Mouse (Mus musculus) thymus, adult 2 months (tissue): ENCODE measurements around the gene Gda. TPM values are rescaled to one million over a fixed set of nuclear protein-coding genes. Genes with fewer than 3 reads are reported as not detected.

ENCODE experiments used
- DNase-seq: peaks from one replicate; pipeline ENCODE4 v3.0.0; 2021
- H3K27ac ChIP-seq: fragments of 200-500 bp; 2 replicates; pipeline ENCODE4 v1.5.1; 2012; ENCODE audit warnings: low read length, control low read depth; ENCODE audit not compliant: control insufficient read depth, insufficient read depth
- H3K27me3 ChIP-seq: fragments of 200-500 bp; 2 replicates; pipeline ENCODE4 v1.6.1; 2012; ENCODE audit warnings: mild to moderate bottlenecking, low read length, moderate library complexity, mixed read lengths; ENCODE audit not compliant: control insufficient read depth, insufficient read depth
- H3K36me3 ChIP-seq: fragments of 200-500 bp; 2 replicates; pipeline ENCODE4 v1.6.1; 2012; ENCODE audit warnings: mild to moderate bottlenecking, low read length, moderate library complexity; ENCODE audit not compliant: control insufficient read depth, insufficient read depth
- H3K4me1 ChIP-seq: fragments of 200-500 bp; replicated peaks from 2 replicates; pipeline ENCODE4 v1.6.1; 2012; ENCODE audit warnings: low read length; ENCODE audit not compliant: control insufficient read depth, insufficient read depth
- H3K4me3 ChIP-seq: fragments of 200-500 bp; 2 replicates; pipeline ENCODE4 v1.5.1; 2012; ENCODE audit warnings: mild to moderate bottlenecking, low read length, control low read depth, moderate library complexity; ENCODE audit not compliant: control insufficient read depth, insufficient read depth
- CTCF ChIP-seq: fragments of 200-500 bp; IDR thresholded peaks from 2 replicates; pipeline ENCODE4 v1.5.1; 2012; ENCODE audit warnings: mild to moderate bottlenecking, control low read depth, low read length, moderate library complexity, borderline replicate concordance; ENCODE audit not compliant: control insufficient read depth, poor library complexity, insufficient read depth; ENCODE audit errors: extremely low read depth
- POLR2A ChIP-seq: fragments of 200-500 bp; IDR thresholded peaks from 2 replicates; pipeline ENCODE4 v1.6.1; 2012; ENCODE audit warnings: mild to moderate bottlenecking, low read length, control low read depth, moderate library complexity; ENCODE audit not compliant: control insufficient read depth, poor library complexity, insufficient read depth; ENCODE audit errors: extremely low read depth
- WGBS: fragments of 180-500 bp; shearing (Covaris S2); methylation state at CpG from one replicate; pipeline ENCODE4 v1.1.7; 2018; 5-methylcytosine and 5-hydroxymethylcytosine counted together
- polyA plus RNA-seq: library from polyadenylated mRNA; depleted of rRNA; stranded (reverse); fragments of >200 nt; gene quantifications from 2 replicates; pipeline ENCODE4 v1.2.3, GENCODE M21; 2012

The Gda gene
- polyA plus RNA-seq, 1 experiment = 1.9 TPM

DNA sequence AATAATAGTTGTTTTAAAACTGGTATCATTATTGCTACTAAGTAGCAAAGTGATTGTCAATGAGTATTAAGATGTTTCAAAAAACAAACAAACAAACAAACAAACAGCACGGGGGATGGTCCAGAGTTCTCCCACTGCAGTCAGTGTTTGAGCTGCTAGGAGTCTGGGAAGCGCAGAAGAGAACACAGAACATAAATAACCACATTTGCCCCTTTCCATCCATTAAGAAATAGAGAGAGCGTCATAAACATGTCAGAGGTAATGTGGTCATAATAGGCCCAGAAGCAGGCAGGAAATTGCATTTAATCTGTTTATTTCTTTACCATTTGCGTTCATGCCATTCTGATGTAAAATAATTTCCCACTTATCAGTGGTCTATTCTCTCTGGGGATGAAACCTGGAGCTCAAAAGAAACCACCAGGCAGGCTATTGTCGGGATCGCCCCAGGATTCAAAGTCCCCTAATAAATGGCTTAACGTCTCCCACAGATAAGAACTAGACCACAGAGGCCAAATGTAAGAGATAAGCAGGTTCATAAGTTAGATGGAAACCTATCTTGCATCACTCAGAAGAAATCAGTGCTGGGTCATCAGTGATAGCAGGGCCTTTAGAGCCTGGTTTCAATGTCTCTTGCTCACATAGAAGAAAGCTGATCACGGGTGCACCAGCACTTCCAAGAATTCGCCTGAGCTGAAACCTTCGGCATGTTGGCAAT is 20.7 kb upstream of the Gda start:
- H3K27ac ChIP-seq = no peak overlapping the region
- H3K4me1 ChIP-seq = no peaks in the 10 kb centered on the region
- TF ChIP-seq CTCF (no peak), POLR2A (no peak)
- H3K27me3 ChIP-seq = no peaks in the 10 kb centered on the region
- H3K36me3 ChIP-seq = no peaks in the 10 kb centered on the region
- no peak for DNase-seq
- no peak overlapping the region for H3K4me3 ChIP-seq
- 90% methylated on average over 10 of the region's 10 CpGs for WGBS

DNA sequence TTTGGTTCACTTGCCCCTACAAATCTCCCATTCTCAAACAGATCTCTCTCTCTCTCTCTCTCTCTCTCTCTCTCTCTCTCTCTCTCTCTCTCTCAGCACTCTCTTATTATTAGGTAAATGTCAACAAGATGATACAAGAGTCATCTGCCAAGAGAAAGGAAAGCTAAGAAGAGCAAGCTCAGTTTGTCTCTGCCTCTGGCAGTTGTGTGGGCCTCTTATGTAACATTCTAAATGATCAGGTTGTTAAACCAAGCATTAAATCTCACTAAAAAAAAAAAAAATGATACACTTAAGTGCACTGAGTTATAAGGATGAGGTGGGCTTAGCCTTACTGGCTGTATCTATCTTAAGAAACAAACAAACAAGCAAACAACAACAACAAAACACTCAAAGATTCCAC is 18.1 kb upstream of the Gda start:
- Histone ChIP-seq H3K27me3 (no peaks in the 10 kb centered on the region), H3K36me3 (no peaks in the 10 kb centered on the region), H3K4me3 (no peak overlapping the region), H3K4me1 (no peaks in the 10 kb centered on the region), H3K27ac (no peak overlapping the region)
- TF ChIP-seq POLR2A = no peak
- TF ChIP-seq CTCF = no peak
- no peak for DNase-seq

DNA sequence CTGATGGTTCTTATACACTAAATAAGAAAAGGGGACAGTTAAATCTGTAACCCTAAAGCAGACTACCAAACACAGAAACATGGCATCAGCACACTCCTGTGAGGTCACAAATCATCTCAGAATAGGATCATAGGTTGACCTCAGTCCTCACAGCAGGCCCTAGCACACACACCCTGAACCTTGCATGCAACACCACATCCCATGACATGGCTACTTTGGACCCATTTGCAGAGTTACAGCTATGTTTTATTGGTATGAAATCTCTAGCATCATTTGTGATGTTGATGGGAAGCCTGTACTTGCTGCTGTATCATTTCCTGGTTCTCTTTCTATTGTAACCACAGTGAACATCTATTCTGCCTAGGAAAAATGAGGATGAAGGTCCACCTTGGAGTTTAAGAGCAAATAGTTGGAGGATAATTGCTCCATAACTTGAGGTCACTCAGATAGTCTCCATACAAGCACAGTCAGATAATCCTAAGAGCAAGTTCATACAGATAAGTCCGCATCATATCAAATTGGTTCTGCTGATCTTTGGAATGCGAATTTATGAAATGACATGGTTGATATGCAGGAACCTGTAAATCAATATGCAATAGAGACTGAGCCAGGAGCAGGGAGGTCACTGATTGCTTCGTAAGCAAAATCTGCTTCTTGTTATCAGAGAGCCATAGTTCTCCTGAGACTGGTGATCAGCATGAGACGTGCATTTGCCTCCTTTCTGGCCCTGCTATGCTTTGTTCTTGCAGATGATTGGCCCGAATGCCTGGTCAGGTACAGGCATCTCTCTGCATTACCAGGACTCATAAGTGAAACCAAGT is 14.1 kb upstream of the Gda start:
- Histone ChIP-seq H3K4me3 (no peak overlapping the region), H3K27ac (no peak overlapping the region), H3K27me3 (no peaks in the 10 kb centered on the region), H3K4me1 (no peaks in the 10 kb centered on the region), H3K36me3 (no peaks in the 10 kb centered on the region)
- TF ChIP-seq CTCF (no peak), POLR2A (no peak)
- DNase-seq = no peak
- WGBS = 92% methylated on average over 5 of the region's 5 CpGs

DNA sequence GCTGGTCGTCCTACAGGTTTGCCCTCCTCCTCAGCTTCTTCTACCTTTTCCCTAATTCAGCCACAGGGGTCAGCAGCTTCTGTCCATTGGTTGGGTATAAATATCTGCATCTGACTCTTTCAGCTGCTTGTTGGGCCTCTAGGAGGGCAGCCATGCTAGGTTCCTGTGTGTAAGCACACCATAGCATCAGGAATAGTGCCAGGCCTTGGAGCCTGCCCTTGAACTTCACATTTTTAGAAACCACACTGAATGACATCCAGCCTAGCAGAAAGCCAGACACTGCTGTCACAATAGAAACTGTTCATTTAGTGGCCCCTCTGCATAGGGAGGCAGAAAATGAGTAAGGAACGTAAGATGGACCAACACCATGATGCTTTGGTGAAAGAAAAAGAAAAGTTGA is 8.9 kb upstream of the Gda start:
- TF ChIP-seq CTCF (no peak), POLR2A (no peak)
- no peak overlapping the region for H3K27ac ChIP-seq
- H3K4me3 ChIP-seq = no peak overlapping the region
- H3K4me1 ChIP-seq = no peaks in the 10 kb centered on the region
- H3K36me3 ChIP-seq = no peaks in the 10 kb centered on the region
- no peak for DNase-seq
- WGBS = 92% methylated on average over 2 of the region's 2 CpGs
- no peaks in the 10 kb centered on the region for H3K27me3 ChIP-seq

DNA sequence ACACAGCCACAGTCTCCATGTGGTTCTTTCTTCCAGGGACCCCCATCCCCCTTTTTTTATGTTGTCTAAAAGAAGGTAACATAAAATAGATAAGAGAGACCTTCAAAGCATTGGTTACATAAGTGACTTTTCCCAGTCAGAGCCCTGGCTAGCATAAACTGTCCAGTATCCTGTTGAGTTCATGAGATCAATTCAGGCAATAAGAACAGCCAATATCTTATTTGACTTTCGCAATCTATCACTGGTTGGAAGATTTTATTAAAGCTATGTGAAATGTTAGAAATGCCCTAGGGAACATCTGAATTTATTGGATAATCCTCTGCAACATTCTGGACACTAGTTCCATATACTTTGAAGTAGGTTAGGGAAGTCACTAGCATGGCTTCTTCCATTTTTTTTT is 7.8 kb upstream of the Gda start:
- WGBS = 96% methylated on average over 1 of the region's 1 CpGs
- H3K27ac ChIP-seq = no peak overlapping the region
- H3K36me3 ChIP-seq = no peaks in the 10 kb centered on the region

DNA sequence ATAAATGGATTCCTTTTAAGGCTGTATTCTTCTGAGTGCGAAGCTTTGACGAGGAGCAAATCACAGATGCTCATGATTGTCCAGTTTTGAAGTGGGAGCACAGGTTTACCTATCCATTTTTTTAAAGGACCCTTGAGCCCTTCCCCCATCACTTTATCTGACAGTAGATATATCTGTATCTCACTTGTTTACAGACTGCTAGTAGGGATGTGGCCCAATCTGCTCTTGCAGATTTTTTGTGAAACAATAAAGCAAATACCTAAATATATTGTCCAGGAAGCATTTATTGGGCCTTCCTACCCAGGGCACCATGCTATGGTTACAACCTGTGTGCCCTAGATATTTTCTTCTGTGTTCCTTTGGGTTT is 6.8 kb upstream of the Gda start:
- TF ChIP-seq POLR2A (no peak), CTCF (no peak)
- 91% methylated on average over 2 of the region's 2 CpGs for WGBS
- H3K4me1 ChIP-seq = no peaks in the 10 kb centered on the region
- DNase-seq = no peak
- H3K27ac ChIP-seq = no peak overlapping the region
- no peaks in the 10 kb centered on the region for H3K27me3 ChIP-seq
- H3K36me3 ChIP-seq = no peaks in the 10 kb centered on the region
- no peak overlapping the region for H3K4me3 ChIP-seq

More for the DNA sequence above, 7.8 kb upstream of the Gda start:
- Histone ChIP-seq H3K4me1 (no peaks in the 10 kb centered on the region), H3K27me3 (no peaks in the 10 kb centered on the region), H3K4me3 (no peak overlapping the region)
- TF ChIP-seq POLR2A (no peak), CTCF (no peak)
- no peak for DNase-seq
